Mouse (Mus musculus) ovary, postnatal 36 days (tissue): ENCODE results near the gene Ogfr.

Experiments
- DNase-seq: peaks from one replicate; pipeline ENCODE4 v3.0.0; 2022; ENCODE audit warnings: low spot score, mixed read lengths

Ogfr gene

GRCm38 (mm10) chr2:180604781-180605180, 15.7 kb downstream of the Ogfr start:
- no peak for DNase-seq

- no peak for DNase-seq
These were observed 21.2 kb downstream of the Ogfr start for GRCm38 (mm10) chr2:180610283-180610682.

GRCm38 (mm10) chr2:180611882-180612281, 22.8 kb downstream of the Ogfr start:
- no peak for DNase-seq

GRCm38 (mm10) chr2:180641576-180642554, 52.8 kb downstream of the Ogfr start:
- DNase-seq, result no peak

- DNase-seq, result no peak
These were observed 53.7 kb downstream of the Ogfr start, which contains the start of gene Tcfl5 for GRCm38 (mm10) chr2:180642555-180643260. Gene Tcfl5 (minus strand): TSS chr2:180642708.

- DNase-seq, result no peak
These were observed 54.6 kb downstream of the Ogfr start for GRCm38 (mm10) chr2:180643626-180644025.
